Mouse (Mus musculus): ENCODE measurements at regions not wholly inside any gene's neighbourhood (a gene's known extent, or its start where the extent isn't known, plus 50 kb on each side); places are given as distances from the start of the nearest gene placed in this dataset.
A peak's percentile ranks its signal among the peaks of the same experiment; 100 is the strongest.

DNA sequence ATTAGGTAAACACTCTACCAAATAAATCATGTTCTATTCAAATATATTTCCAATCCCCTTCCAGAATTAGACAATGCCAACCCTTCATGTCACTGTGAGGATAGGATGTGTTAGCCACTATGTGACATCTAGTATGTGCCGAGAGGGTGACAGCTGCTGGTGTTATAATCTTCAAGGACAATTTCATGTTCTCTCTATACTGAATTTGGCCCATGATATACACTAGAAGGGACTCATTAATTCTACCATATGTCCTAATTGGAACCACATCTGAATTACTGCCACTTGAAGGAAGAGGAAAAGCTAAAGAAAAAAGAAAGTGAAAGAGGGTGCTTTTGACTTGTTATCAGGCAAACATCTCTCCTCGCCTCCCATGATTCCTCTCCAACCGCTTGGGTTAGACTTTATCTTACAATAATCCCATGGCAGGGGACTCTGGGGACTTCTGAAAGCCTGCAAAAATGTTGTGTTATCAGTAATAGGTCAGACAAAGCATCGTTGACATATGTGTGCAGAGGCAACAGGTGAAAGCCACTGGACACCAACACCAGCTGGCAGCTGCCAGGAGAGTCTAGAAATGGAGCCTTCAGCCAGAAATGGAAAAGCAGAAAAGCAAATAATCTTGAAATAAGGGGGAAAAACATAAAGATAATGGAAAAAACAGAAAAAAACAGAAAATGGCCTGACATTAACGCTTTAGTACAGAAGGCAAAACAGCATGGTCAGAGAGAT lies 131.7 kb upstream of the Hs6st1 start:
- DNase-seq = no peak

DNA sequence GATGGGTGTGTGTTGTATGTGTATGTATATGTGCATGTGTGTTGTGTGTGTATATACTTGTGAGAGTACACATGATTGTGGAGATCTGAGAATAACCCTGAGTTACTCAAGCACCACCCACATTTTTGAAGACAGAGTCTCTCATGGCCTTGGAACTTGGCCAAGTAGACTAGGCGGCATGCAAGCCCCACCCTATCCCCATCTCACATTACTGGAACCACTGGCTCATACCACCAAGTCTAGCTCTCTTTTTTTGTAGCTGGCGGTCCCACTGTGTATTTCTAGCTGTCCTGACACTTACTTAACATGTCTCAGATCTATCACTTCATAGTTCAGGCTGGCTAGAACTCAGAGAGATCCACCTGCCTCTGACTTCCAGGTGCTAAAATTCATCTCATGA lies 128.0 kb upstream of the Hs6st1 start:
- DNase-seq = no peak

DNA sequence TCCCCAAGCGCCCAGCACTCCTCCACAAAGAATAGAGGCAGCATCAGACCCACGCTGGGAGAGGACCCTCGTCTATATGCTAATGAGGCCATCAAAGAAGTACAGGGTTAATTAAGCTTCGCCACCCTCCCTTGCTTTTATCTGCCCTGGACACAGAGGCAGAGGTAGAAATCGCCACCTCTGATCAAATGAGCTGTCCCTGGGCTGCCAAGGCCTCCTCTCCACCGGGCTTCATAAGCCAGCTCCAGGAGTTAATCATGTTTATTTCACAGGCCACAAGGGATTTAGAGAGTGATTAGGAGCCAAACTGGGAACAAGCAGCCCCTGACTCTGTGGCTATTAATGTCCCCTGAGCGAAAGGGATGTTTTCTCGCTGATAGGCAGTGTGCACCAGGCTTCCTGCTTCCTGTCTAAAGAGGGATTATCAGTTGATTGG lies 126.5 kb upstream of the Hs6st1 start:
- DNase-seq = no peak

DNA sequence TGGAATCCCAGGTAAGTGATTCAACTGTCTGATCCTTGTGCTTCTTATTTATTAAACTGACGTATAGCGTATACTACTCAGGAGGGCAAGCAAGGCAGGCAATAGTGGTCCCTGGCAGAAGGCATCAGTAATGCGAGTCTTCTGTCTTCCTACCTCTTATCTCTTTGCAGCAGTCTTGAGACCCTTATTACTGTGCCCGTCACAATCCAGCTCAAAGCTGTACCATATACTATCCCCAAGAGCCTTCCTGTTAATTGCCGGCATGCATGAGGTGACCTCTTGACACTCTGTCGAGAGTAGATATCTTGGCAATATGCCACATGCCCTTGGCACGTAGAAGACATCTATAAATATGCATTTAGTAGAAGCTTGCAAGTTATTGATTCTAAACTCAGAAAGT lies 126.0 kb upstream of the Hs6st1 start:
- no peak for DNase-seq

DNA sequence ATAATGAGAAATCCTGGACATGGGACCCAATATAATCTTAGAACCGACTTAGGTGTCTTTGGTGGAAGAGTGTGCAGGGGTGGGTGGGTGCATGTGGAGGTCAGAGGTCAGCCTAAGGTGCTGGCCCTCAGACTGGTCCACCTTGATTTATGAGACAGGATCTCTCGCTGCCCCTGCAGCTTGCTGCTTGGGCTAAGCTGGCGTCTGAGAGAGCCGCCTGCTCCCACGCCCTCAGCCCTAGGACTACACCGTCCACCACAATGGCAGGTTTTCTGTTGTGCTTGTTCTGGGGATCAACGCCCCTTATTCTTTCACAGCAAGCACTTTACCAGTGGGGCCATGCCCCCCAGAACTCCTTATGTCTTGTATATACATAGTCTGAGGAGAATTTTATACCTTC lies 124.4 kb upstream of the Hs6st1 start:
- DNase-seq = no peak

DNA sequence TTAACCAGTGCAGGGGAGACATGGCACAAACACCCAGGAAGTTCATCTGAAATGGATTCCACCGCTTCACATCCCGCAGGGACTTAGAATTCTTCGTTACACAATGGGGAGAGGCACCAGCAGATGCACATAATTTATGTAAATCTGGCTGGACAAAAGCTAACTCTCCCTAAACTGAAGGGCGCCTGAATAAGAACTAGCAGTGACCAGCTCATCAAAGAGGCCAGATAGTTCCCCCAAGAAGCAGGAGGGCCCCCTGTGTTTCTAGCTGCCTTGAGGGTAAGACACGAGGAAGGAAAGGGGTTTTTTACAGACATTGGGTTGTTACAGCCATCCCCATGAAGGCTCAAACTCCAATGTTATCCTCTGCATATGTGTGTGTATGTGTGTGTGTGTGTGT lies 123.8 kb upstream of the Hs6st1 start:
- DNase-seq = no peak

DNA sequence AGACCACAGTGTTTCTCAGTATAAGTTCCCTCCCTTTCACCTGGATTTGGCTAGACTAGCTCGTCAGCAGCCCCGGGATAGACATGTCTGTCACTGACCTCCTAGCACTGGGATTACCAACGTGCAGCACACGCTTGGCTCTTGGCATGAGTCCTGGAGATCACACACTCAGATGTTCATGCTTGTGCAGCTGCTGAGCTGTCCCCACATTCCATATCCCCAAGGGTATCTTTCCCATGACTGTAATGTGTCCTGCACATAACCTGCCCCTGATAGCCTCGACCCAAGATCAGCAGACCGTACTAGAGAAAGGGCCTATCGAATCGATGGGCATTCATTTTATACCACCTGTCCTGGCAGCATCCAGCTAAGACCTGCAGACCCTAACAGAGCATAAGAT lies 123.4 kb upstream of the Hs6st1 start:
- no peak for DNase-seq

DNA sequence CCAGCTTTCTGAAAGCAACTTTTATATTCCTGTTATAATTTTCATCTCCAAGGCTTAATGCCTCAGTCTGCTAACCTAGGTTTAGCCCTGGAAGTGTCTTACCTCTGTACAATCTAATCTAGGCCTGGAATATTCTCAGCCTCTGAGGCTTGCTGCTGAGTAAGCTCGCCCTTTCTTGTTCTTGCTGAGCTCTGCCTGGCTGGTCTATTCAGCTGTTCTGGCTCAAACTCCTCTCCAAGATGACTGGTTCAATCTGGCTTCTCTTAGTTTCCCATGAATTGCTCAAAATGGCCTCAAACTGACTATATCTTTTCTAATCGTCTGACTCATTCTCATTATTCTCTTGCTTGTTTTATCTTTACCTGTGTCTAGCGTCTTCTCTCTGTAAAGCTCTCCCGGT lies 122.6 kb upstream of the Hs6st1 start:
- no peak for DNase-seq

DNA sequence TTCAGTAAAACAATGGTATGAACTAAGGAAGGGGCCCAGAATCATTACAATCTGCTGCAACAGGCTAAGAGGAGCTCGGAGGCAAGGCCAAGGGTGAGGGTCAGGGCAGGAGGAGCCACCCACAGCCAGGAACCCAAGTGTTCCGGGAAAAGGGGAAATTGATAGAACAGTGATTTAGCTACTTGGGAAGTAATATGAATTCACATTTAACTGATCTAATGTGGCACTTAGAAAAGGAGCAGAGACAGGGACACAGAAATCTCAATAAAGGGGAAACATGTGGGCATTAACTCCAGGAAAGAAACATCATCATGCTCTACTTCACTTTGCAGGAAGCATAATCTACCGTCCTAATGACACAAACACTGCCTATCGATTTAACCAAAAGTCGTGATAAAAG lies 120.1 kb upstream of the Hs6st1 start:
- DNase-seq = no peak

DNA sequence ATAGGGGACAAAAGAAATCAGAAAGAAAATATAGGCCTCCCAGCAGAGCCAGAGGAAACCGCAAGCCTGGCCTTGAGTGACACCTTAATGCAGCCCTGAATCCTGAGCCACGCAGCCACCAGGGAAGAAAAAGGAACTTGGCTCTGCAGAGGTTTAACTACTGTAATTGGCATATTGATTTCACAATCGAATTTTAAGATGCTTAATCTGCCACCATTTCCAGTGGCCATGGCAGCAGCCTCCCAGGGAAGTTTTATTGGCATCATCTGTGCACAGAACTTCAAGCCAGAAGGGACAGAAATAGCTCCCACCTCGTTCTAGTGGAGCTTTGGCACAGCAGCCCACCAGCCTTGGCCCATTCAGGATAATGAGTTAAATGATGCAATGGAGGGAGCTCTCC lies 117.1 kb upstream of the Hs6st1 start:
- DNase-seq = no peak

DNA sequence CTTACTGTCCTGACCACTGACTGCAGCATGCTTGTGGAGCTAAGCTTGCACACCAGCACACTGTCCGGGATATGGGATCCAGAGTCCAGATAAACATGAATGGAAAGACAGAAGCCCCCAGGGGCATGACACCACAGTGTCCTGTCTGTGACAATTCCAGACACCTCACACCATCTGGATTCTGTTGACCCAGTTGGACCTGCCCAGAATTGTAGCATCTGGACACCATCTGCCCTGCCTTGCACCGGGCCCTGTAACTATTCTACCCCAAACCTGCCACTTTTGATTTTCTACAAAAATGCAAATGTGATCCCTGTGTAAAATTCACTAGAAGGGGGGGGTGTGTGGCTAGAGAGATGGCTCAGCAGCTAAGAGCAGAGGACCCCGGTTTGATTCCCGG lies 114.5 kb upstream of the Hs6st1 start:
- DNase-seq = no peak

DNA sequence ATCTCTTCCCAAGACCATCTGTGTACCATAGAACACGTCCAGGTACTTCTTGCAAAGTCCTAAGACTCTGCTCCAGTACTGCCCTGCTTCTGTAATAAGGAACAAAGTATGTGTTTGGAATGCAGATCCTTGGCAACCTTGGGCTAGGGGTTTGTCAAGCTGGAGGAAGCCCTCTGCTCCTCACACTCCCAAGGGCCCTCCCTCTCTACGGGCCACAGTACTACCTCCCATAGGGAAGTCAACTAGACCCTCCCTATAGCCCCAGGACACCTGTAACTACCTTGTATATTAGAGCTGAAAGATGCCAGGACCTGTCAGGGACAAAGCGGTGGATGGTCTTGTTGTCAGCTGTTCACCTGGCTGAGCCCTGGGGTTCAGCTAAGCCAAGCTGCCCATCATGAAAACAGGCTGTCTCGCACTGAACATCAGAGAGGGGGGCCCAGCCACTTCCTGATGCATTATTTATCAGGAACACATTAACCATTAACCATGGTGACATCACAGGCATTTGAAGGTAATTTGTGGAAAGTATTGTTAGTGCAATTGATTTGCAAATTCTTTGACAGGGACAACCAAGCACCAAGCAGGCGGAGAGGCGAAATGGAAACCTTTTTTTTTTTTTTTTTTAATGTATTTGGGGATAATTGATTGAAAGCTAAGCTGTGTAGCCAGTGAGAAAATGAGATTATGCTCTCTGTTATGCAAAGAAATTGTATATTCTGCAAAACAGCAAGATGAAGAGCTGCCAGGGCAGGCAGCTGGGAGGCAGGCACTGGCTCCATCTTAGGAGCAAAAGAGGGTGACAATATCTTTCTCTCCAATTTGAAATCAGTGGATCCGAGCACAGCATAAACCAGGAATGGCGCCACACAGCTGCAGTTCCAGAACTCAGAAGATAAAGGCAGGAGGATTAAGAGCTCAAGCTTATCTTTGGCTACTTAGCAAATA lies 110.5 kb upstream of the Hs6st1 start:
- DNase-seq = no peak

DNA sequence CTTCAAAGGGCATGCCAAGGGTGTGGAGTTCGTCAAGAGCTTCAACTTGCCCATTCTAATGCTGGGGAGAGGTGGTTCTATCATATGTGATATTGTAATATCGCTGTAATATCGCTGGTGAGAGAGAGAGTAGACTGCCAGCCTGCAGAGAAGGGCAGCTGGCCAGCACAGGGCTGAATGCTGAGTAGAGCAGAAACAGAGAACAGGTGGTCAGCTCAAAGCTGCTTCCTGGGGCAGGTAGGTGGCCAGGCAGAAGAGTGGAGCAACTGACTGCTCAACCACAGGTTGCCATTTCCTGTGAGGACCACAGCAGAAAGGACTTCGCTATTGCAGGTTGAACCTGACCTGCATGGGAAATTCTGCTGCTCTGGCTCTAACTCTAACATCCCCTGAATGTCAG lies 108.5 kb upstream of the Hs6st1 start:
- DNase-seq = no peak

DNA sequence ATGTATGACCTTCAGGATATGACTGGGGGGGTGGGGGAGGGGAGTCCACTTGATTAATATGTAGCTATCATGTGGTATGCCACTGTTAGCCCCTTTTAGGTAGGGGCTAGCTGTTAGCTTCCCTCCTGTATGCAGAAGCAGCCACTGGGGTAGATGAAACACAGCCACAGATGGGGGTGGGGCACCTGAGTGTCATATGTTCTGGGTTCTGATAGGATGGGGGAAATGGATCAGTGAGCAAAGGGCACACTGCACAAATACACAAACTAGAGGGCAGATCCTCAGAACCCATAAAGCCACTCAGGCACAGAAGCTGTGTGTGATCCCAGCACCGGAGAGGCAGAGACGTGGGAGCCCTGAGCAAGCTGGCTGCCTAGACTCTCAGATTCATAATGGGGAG lies 107.4 kb upstream of the Hs6st1 start:
- peak; percentile 17 for DNase-seq

DNA sequence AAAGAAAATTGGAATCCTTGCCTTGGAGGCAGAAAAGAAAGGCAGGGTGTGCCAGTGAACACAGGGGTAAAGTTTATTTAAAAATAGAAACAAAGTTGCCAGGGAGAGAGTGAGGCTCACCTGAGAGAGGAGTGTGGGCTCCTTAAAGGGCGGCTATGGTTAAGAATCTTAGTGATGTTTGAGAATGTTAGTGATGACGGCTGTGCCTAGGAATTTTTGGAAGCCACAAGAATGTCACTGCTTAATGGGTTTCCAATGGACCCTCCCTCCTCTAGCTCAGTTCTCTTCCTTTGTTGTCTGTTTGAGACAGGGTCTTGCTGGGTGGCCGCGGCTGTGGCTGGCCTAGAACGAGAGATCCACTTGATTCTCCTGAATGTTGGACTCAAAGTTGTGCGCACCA lies 106.3 kb upstream of the Hs6st1 start:
- no peak for DNase-seq

DNA sequence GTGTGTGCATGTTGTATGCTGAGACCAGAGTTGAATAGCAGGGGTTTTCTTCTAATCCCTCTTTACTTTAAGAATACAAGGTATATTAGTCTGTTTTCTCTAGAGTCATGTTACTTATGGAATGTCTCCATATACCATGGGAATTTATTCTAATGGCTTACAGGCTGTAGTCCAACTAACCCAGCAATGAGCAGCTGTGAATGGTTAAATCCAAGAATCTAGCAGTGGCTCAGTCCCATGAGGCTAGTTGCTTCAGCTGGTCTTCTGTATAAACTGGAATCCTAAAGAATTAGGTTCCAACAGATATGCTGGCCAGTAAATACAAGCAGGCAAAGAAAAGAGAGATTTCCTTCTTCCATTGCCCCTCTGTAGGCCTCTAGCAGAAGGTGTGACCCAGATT lies 99.7 kb upstream of the Hs6st1 start:
- DNase-seq = no peak

DNA sequence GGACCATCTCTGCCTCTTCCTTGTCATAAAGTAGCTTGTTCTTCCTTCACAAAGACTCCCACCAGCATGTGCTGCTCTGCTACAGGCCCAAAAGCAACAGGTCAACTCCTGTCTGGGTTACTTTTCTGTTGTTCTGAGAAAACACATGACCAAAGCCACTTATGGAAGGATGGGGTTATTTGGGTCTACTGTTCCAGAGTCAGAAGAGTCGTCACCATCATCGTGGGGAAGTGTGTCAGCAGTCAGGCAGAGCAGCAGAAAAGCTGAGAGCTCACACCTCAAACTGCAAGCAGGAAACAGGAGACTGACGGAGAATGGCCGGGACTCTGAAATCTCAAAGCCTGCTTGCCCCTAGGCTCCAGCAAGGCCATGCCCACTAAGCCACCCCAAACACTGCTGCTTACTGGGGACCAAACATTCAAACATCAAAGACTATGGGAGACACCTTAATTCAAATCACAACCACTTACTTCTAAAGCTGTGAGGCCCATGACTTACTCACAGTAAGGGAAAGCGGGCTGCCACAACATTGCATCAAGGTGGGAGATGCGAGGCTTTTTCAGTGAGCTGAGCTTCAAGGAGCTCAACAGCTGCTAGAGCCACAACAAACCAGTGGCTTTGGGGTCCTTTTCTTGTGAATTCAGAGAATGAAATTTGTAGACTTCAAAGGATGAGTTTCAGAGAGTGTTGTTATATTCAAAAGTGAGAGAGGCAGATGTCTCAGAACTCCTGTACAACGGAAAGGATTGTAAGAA lies 96.6 kb upstream of the Hs6st1 start:
- DNase-seq = no peak

DNA sequence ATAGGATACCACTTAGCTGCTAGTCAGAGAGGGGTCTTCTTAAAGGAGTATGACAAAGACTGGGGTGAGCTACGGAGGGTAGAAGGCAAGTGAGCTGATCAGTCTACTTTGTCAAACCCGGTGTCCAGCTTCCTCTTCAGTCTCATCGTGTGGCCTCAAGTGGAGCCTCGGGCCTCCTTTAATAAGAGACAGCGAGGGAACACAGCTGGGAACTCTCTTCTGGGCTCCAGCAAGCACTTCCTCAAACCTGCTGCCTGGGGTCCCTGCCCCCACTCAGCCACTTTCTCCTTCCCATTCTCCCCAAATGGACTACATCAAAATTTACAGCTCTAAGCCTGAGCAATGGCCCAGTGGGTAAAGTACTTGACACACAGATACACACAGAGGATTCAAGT lies 96.0 kb upstream of the Hs6st1 start:
- peak; percentile 20 for DNase-seq

DNA sequence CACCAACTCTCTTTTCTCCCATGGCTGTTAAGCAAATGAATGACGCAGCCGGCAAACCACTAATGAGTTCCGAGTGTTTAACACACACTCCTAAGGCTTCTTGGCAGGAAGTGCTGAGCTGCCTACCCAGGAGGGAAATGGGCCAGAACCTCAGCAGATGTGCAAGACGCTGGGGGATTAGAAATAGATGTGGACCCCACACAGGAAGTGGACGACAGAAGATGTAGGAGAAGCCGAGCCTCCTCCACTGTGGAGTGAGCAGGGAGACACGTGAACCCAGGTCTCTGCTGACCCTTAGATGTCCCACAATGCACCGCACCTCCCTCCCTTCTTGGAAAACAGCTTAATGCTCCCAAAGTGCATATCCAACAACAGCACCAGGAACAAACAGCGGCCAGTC lies 94.8 kb upstream of the Hs6st1 start:
- no peak for DNase-seq

DNA sequence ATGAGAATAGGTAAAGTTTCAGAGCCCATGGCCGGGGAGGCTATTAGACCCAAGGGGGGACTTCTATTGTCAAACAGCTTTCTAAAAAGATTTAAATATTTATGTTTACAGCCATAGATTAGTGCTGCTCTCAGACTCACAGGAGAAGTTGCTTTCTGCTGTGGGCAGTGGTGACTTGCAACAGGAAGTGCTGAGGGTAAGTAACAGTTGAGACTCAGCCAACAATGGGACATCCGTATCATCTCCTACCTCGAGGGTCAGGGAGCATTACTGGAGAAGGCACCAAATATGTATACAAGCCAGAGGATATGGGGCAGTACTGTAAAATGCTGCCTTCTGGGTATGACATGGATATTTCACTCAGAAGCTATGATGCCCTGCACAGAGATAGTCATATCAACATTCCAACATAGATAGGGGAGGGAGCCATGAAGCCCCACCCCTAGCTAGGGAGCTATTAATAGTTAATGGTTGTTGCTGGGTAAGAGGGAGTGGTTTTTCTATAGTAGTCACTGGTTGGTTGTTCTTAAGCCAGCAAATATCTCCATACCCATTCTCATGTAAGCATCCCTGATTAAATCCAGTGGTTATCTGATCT lies 92.5 kb upstream of the Hs6st1 start:
- DNase-seq = peak; percentile 46

DNA sequence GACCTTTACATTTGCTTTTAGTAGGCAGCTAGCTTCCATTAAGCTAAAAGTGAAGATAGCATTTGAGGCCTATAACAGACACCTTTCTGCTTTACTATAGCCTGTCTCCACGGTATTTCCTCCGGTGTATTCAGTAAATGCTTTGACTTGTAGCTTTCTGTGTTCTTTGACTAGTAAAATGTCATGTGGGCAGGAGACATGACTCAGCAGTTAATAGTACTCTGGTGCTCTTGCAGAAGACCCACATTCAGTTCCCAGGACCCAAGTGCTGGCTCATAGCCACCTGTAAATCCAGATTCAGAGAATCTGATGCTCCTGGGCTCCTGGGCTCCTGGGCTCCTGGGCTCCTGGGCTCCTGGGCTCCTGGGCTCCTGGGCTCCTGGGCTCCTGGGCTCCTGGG lies 91.7 kb upstream of the Hs6st1 start:
- DNase-seq = no peak

DNA sequence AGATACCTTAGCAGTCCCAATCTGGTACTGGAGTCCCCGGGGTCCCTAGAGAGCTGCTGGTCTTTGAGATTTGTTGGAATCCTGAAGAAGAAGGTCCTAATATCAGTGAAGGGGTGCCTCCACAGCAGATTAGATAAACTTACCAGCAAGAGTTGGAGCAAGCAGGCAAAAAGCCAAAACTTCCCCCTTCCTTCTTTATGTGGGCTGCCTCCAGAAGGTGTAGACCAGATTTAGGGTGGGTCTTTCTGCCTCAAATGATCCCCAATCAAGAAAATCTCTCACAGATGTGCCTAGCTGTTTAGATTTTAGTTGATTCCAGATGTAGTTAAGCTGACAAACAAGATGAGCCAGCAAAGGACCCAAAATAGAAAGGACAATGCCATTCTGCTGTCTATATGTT lies 90.1 kb upstream of the Hs6st1 start:
- no peak for DNase-seq

DNA sequence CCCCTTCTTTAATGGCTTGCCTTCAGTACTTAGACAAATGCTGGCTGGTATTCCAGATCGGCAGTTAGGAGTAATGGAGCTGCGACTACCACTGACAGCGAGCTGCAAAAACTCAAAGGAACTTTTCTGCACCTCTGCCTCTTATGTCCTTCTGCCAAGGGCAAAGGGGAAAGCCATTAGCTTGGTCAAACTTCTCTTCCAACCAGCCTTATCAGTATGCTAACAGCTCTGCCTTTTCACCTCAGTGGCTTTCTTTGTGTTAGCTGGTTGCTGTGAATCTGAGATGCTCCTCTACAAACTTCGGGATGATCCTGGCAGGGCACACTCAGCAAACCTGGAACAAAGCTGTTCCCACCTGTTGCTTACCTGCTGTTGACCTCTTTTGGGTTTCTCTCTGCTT lies 89.4 kb upstream of the Hs6st1 start:
- DNase-seq = no peak

All from liver (tissue).